32 mouse cellular contexts compared by ENCODE assay signal in genomic region chr6:6120841-6121240, GRCm38 (mm10).
A peak's percentile ranks its signal among the peaks of the same experiment; 100 is the strongest.
DNase-seq lines count a peak whose midpoint lies in the region; ATAC-seq and TF ChIP-seq lines count a peak whose summit lies in the region.
"Had no signal": no experiment of that assay in that cellular context is flagged by ENCODE, and none has a peak within 500 bp of the region (broad histone marks: within the 10 kb centered on the region; RNA-seq: fewer than 3 reads in every experiment).

No protein-coding gene starts in this region.

- no peak for TF ChIP-seq CTCF in stomach, postnatal 0 days (IDR thresholded peaks at IDR 0.05; ENCODE audit: low read depth)

- H3K4me2 ChIP-seq in intestine, embryonic 15.5 days (replicated peaks), result no peak overlapping the region
- no peak overlapping the region for H3K4me2 ChIP-seq in stomach, postnatal 0 days (replicated peaks; ENCODE audit: low read depth)
- H3K4me2 ChIP-seq: embryonic facial prominence, embryonic 12.5 days; hindbrain, embryonic 15.5 days; limb, embryonic 15.5 days; liver, embryonic 13.5 days had no signal

- H3K4me3 ChIP-seq in intestine, embryonic 15.5 days (replicated peaks), result no peak overlapping the region
- no peak overlapping the region for H3K4me3 ChIP-seq in stomach, postnatal 0 days (ENCODE audit: low read depth, low read length)
- H3K4me3 ChIP-seq: embryonic facial prominence, embryonic 12.5 days; gastrocnemius, adult 2 months; hindbrain, embryonic 10.5 days; hindbrain, embryonic 15.5 days; limb, embryonic 10.5 days; limb, embryonic 15.5 days; liver, embryonic 13.5 days had no signal

- H3K27me3 ChIP-seq in intestine, embryonic 15.5 days (replicated peaks), result no peaks in the 10 kb centered on the region
- no peaks in the 10 kb centered on the region for H3K27me3 ChIP-seq in stomach, postnatal 0 days (ENCODE audit: control insufficient read depth, insufficient read depth, low read length)
- H3K27me3 ChIP-seq: embryonic facial prominence, embryonic 12.5 days; hindbrain, embryonic 15.5 days; limb, embryonic 15.5 days; liver, embryonic 13.5 days; Patski had no signal

- H3K36me3 ChIP-seq in intestine, embryonic 15.5 days, result no peaks in the 10 kb centered on the region
- no peaks in the 10 kb centered on the region for H3K36me3 ChIP-seq in stomach, postnatal 0 days (ENCODE audit: control insufficient read depth, insufficient read depth, low read length)
- H3K36me3 ChIP-seq: embryonic facial prominence, embryonic 12.5 days; hindbrain, embryonic 15.5 days; limb, embryonic 15.5 days had no signal

- ATAC-seq in intestine, embryonic 15.5 days, result peak; percentile 94
- peak; percentile 65; the same call in 1 of the 2 replicates for ATAC-seq in stomach, postnatal 0 days (ENCODE audit: low FRiP score, low TSS enrichment)
- ATAC-seq: forebrain, embryonic 14.5 days; inflammation-experienced regulatory T-cells, adult 6 months; lung, postnatal 0 days; Patski had no signal

- no peak for TF ChIP-seq EP300 in stomach, postnatal 0 days (optimal IDR thresholded peaks at IDR 0.05)

- H3K9me3 ChIP-seq in intestine, embryonic 15.5 days, result no peaks in the 10 kb centered on the region
- H3K9me3 ChIP-seq in stomach, postnatal 0 days (ENCODE audit: control insufficient read depth, low read length), result no peaks in the 10 kb centered on the region
- H3K9me3 ChIP-seq: embryonic facial prominence, embryonic 12.5 days; G1E; hindbrain, embryonic 10.5 days; hindbrain, embryonic 15.5 days; limb, embryonic 10.5 days; limb, embryonic 15.5 days; liver, embryonic 13.5 days had no signal

- H3K27ac ChIP-seq in intestine, embryonic 15.5 days, result no peak overlapping the region
- no peak overlapping the region for H3K27ac ChIP-seq in stomach, postnatal 0 days (replicated peaks)
- H3K27ac ChIP-seq: embryonic facial prominence, embryonic 12.5 days; gastrocnemius, adult 2 months; hindbrain, embryonic 10.5 days; hindbrain, embryonic 15.5 days; limb, embryonic 10.5 days; limb, embryonic 15.5 days; liver, embryonic 13.5 days had no signal

- no peak overlapping the region for H3K9ac ChIP-seq in intestine, embryonic 15.5 days
- H3K9ac ChIP-seq in stomach, postnatal 0 days (ENCODE audit: low read length), result no peak overlapping the region
- H3K9ac ChIP-seq: embryonic facial prominence, embryonic 12.5 days; hindbrain, embryonic 15.5 days; limb, embryonic 15.5 days; liver, embryonic 13.5 days had no signal

- 65% methylated on average over 4 of the region's 4 CpGs for WGBS in intestine, embryonic 15.5 days
- 79% methylated on average over 4 of the region's 4 CpGs for WGBS in stomach, postnatal 0 days

- H3K4me1 ChIP-seq in intestine, embryonic 15.5 days (replicated peaks), result no peaks in the 10 kb centered on the region
- H3K4me1 ChIP-seq in stomach, postnatal 0 days (replicated peaks; ENCODE audit: control insufficient read depth, insufficient read depth), result no peaks in the 10 kb centered on the region
- H3K4me1 ChIP-seq: hindbrain, embryonic 15.5 days; limb, embryonic 15.5 days had no signal

- DNase-seq in adrenal gland, adult 2 months, result peak; percentile 73
- no peak for DNase-seq in adrenal gland, adult 18-20 months (ENCODE audit: low spot score in 2 of 2)
- peak; percentile 62 for DNase-seq in adrenal gland, postnatal 14 days
- DNase-seq in stomach, postnatal 0 days (ENCODE audit: low spot score), result no peak
- no peak for DNase-seq in cerebellum, postnatal 4 days (ENCODE audit: low spot score in 2 of 2)
- DNase-seq in spleen, postnatal 14 days (ENCODE audit: low spot score in 2 of 2), result no peak
- DNase-seq: cerebellum, adult 8-10 months; cerebellum, postnatal 25 days; gastrocnemius, adult 2 months; gastrocnemius, postnatal 36 days; heart, postnatal 14 days; kidney, adult 9 months; kidney, postnatal 14 days; layer of hippocampus, postnatal 36 days; liver, embryonic 13.5 days; lung, adult 18-20 months; lung, postnatal 4 days; midbrain, embryonic 14.5 days; right cerebral cortex, postnatal 14 days; thymus, adult 18-20 months; thymus, postnatal 25 days had no signal

Comparison
In these comparisons a context has a peak if more than half of its experiments do, and no peak if none do; other contexts are left out.
1. DNase-seq: peak in adrenal gland, adult 2 months (single experiment) and adrenal gland, postnatal 14 days (single experiment); none in adrenal gland, adult 18-20 months (0 of 2), stomach, postnatal 0 days (single experiment), cerebellum, postnatal 4 days (0 of 2) and spleen, postnatal 14 days (0 of 2).